Mouse (Mus musculus) stomach, embryonic 16.5 days (tissue): Measurements from ENCODE around the gene Cfi. TPM values are rescaled to one million over a fixed set of nuclear protein-coding genes. Genes with fewer than 3 reads are reported as not detected.
A peak's percentile ranks its signal among the peaks of the same experiment; 100 is the strongest.

ENCODE experiments used
- ATAC-seq: fragments of 200-750 bp; cut with Nextera tagmentation; 2 replicates; pipeline ENCODE4 v1.8.0; 2017; ENCODE audit warnings: moderate number of reproducible peaks, moderate TSS enrichment; ENCODE audit not compliant: insufficient read depth, low FRiP score
- H3K27ac ChIP-seq: fragments of 300-500 bp; sonication (generic); 2 replicates; pipeline ENCODE4 v1.5.1; 2014; ENCODE audit warnings: low read length
- H3K27me3 ChIP-seq: fragments of 300-500 bp; sonication (generic); 2 replicates; pipeline ENCODE4 v1.6.1; 2014; ENCODE audit warnings: low read length, control low read depth, mixed read lengths; ENCODE audit not compliant: control insufficient read depth, insufficient read depth
- H3K36me3 ChIP-seq: fragments of 300-500 bp; sonication (generic); 2 replicates; pipeline ENCODE4 v1.6.1; 2014; ENCODE audit warnings: low read length; ENCODE audit not compliant: control insufficient read depth, insufficient read depth
- H3K4me1 ChIP-seq: fragments of 300-500 bp; sonication (generic); 2 replicates; pipeline ENCODE4 v1.6.1; 2014; ENCODE audit warnings: low read length, control low read depth, mixed read lengths; ENCODE audit not compliant: control insufficient read depth, insufficient read depth
- H3K4me2 ChIP-seq: fragments of 300-500 bp; sonication (generic); 2 replicates; pipeline ENCODE4 v1.6.1; 2014; ENCODE audit warnings: low read depth, low read length, mixed read lengths
- H3K4me3 ChIP-seq: fragments of 300-500 bp; sonication (generic); replicated peaks from 2 replicates; pipeline ENCODE4 v1.5.1; 2014; ENCODE audit warnings: mild to moderate bottlenecking, low read length
- H3K9ac ChIP-seq: fragments of 300-500 bp; sonication (generic); 2 replicates; pipeline ENCODE4 v1.6.1; 2014; ENCODE audit warnings: low read length
- H3K9me3 ChIP-seq: fragments of 300-500 bp; sonication (generic); replicated peaks from 2 replicates; pipeline ENCODE4 v1.6.1; 2016; ENCODE audit warnings: low read length, control low read depth; ENCODE audit not compliant: control insufficient read depth
- WGBS: fragments of 180-500 bp; shearing (Covaris S2); extraction: QIAGEN DNeasy Blood & Tissue Kit; methylation state at CpG from one replicate; pipeline ENCODE4 v1.1.7; 2014; 5-methylcytosine and 5-hydroxymethylcytosine counted together
- polyA plus RNA-seq: library from polyadenylated mRNA; unstranded; fragments of >200 nt; fragmentation: Nextera tagmentation; extraction: Ambion mirVana; gene quantifications from 2 replicates; pipeline ENCODE4 v1.2.1, GENCODE M21; 2015

The Cfi gene
- polyA plus RNA-seq = 103 and 125 TPM in 2 replicates

- Histone ChIP-seq H3K9me3 (no peaks in the 10 kb centered on the region), H3K4me3 (peak within 1 kb of the TSS; percentile 35), H3K27ac (peak within 1 kb of the TSS; percentile 91), H3K27me3 (no peaks in the 10 kb centered on the region), H3K4me1 (no peaks in the 10 kb centered on the region; the same call in 1 of the 2 replicates), H3K9ac (peak within 1 kb of the TSS; percentile 53), H3K4me2 (peak within 1 kb of the TSS; percentile 50), H3K36me3 (no peaks in the 10 kb centered on the region)
- peak; percentile 46; the same call in 1 of the 2 replicates for ATAC-seq
- 51% methylated on average over 6 of the region's 6 CpGs for WGBS
Observed at GRCm38 (mm10) chr3:129835388-129835934, at the start of gene Cfi. TSS of gene Cfi (plus strand) at chr3:129835884.

- no peaks in the 10 kb centered on the region for H3K9me3 ChIP-seq
- no peaks in the 10 kb centered on the region for H3K36me3 ChIP-seq
- H3K27me3 ChIP-seq = no peaks in the 10 kb centered on the region
- ATAC-seq = no peak
- WGBS = 78% methylated on average over 5 of the region's 5 CpGs
- H3K9ac ChIP-seq = no peak overlapping the region
- no peak overlapping the region for H3K27ac ChIP-seq
- no peak overlapping the region for H3K4me3 ChIP-seq
- no peak overlapping the region for H3K4me2 ChIP-seq
- no peaks in the 10 kb centered on the region for H3K4me1 ChIP-seq
Observed at GRCm38 (mm10) chr3:129793801-129794200, 41.9 kb upstream of the Cfi start.

GRCm38 (mm10) chr3:129797341-129797740, 38.3 kb upstream of the Cfi start:
- Histone ChIP-seq H3K9me3 (no peaks in the 10 kb centered on the region), H3K27ac (no peak overlapping the region), H3K4me3 (no peak overlapping the region), H3K27me3 (no peaks in the 10 kb centered on the region), H3K4me1 (no peaks in the 10 kb centered on the region), H3K4me2 (no peak overlapping the region), H3K9ac (no peak overlapping the region), H3K36me3 (no peaks in the 10 kb centered on the region)
- ATAC-seq = no peak
- 66% methylated on average over 5 of the region's 5 CpGs for WGBS

GRCm38 (mm10) chr3:129798551-129798950, 37.1 kb upstream of the Cfi start:
- no peak for ATAC-seq
- H3K9ac ChIP-seq = no peak overlapping the region
- no peaks in the 10 kb centered on the region for H3K9me3 ChIP-seq
- no peak overlapping the region for H3K4me2 ChIP-seq
- H3K36me3 ChIP-seq = no peaks in the 10 kb centered on the region
- H3K27me3 ChIP-seq = no peaks in the 10 kb centered on the region
- H3K4me3 ChIP-seq = no peak overlapping the region
- H3K4me1 ChIP-seq = no peaks in the 10 kb centered on the region
- no peak overlapping the region for H3K27ac ChIP-seq
- WGBS = 78% methylated on average over 11 of the region's 11 CpGs

GRCm38 (mm10) chr3:129799011-129799410, 36.7 kb upstream of the Cfi start:
- ATAC-seq = no peak
- H3K4me1 ChIP-seq = no peaks in the 10 kb centered on the region
- WGBS = 72% methylated on average over 2 of the region's 2 CpGs
- no peak overlapping the region for H3K4me2 ChIP-seq
- H3K27ac ChIP-seq = no peak overlapping the region
- no peaks in the 10 kb centered on the region for H3K9me3 ChIP-seq
- H3K36me3 ChIP-seq = no peaks in the 10 kb centered on the region
- H3K27me3 ChIP-seq = no peaks in the 10 kb centered on the region
- no peak overlapping the region for H3K4me3 ChIP-seq
- H3K9ac ChIP-seq = no peak overlapping the region

- ATAC-seq = no peak
- no peak within 1 kb of the TSS for H3K27ac ChIP-seq
- H3K4me3 ChIP-seq = 0 out of 2 replicates have a peak within 1 kb of the TSS, but pooled peaks have one; percentile 14
- H3K27me3 ChIP-seq = no peaks in the 10 kb centered on the region
- no peaks in the 10 kb centered on the region for H3K36me3 ChIP-seq
- 64% methylated on average over 10 of the region's 10 CpGs for WGBS
- peak within 1 kb of the TSS; percentile 30 for H3K4me2 ChIP-seq
- H3K9ac ChIP-seq = no peak within 1 kb of the TSS
- no peaks in the 10 kb centered on the region for H3K9me3 ChIP-seq
- H3K4me1 ChIP-seq = no peaks in the 10 kb centered on the region
Observed at GRCm38 (mm10) chr3:129803765-129804164, 31.9 kb upstream of the Cfi start, which contains the start of gene Lrit3. TSS of gene Lrit3 (minus strand) at chr3:129804030.

- Histone ChIP-seq H3K9ac (no peak overlapping the region), H3K36me3 (peaks cover 5% of the 10 kb centered on the region; the same call in 1 of the 2 replicates), H3K4me1 (no peaks in the 10 kb centered on the region), H3K9me3 (no peaks in the 10 kb centered on the region), H3K4me3 (no peak overlapping the region), H3K27me3 (no peaks in the 10 kb centered on the region), H3K27ac (no peak overlapping the region), H3K4me2 (no peak overlapping the region)
- no peak for ATAC-seq
- 77% methylated on average over 9 of the region's 9 CpGs for WGBS
Observed at GRCm38 (mm10) chr3:129820847-129821246, 14.8 kb upstream of the Cfi start.

GRCm38 (mm10) chr3:129821736-129822135, 13.9 kb upstream of the Cfi start:
- H3K4me1 ChIP-seq = no peaks in the 10 kb centered on the region
- H3K27ac ChIP-seq = no peak overlapping the region
- H3K36me3 ChIP-seq = peaks cover 5% of the 10 kb centered on the region; the same call in 1 of the 2 replicates
- ATAC-seq = no peak
- no peak overlapping the region for H3K4me3 ChIP-seq
- H3K27me3 ChIP-seq = no peaks in the 10 kb centered on the region
- no peak overlapping the region for H3K4me2 ChIP-seq
- H3K9ac ChIP-seq = no peak overlapping the region
- H3K9me3 ChIP-seq = no peaks in the 10 kb centered on the region
- 77% methylated on average over 8 of the region's 8 CpGs for WGBS

- no peaks in the 10 kb centered on the region for H3K27me3 ChIP-seq
- peaks cover 5% of the 10 kb centered on the region; the same call in 1 of the 2 replicates for H3K36me3 ChIP-seq
- no peaks in the 10 kb centered on the region for H3K9me3 ChIP-seq
- no peak within 1 kb of the TSS for H3K27ac ChIP-seq
- no peak for ATAC-seq
- no peak within 1 kb of the TSS for H3K4me2 ChIP-seq
- no peaks in the 10 kb centered on the region for H3K4me1 ChIP-seq
- 90% methylated on average over 11 of the region's 11 CpGs for WGBS
- H3K4me3 ChIP-seq = no peak within 1 kb of the TSS
- no peak within 1 kb of the TSS for H3K9ac ChIP-seq
Observed at GRCm38 (mm10) chr3:129822206-129822775, 13.4 kb upstream of the Cfi start, which contains the start of gene Rrh. TSS of gene Rrh (minus strand) at chr3:129822587.
